Mouse (Mus musculus): ENCODE results near the gene Slc9a8.

Slc9a8 gene

DNA sequence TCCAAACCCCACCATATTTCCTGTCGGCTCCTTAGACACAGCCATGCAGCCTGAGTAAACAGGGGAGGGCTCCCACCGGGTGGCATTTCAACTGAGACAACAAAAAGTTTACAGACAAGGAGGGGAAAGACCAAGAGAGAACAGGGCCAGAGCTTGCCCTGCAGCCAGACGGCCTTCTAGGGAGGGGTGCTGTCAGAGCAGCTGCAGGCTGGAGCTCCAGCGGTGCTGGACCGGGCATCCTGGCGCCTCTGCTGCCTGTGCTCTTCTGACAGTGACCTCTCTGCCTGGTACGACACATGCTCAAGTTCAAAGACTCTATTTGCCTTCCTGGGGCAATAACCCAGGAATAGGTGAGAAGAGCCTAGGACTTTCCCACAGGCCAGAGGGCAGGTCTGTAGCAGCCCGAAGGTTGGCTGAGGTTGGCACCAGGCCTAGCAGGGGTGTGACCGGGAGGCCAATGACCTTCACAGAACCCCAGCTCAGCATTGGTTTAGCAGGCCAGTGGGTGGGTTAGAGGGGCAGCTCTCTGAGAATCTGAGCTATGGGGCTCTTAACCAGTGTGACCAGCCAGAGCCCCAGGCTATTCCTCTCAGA lies 5.4 kb upstream of the Slc9a8 start:
- DNase-seq (ENCODE audit: low spot score in 2 of 2), result no peak

DNA sequence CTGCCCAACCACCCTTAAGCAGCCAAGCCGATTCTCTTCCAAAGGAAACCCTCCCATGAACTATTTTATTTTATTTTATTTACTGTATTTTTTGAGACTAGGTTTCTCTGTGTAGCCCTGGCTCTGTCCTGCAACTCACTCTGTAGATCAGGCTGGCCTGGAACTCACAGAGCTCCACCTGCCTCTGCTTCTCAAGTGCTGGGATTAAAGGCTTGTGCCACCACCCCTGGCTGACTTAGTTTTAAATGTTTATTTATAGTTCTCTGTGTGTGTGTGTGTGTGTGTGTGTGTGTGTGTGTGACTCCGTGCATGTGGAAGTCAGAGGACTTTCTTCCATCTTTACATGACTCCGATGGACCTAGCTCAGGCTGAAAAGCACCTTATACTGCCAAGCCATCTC lies 4.5 kb upstream of the Slc9a8 start:
- no peak for DNase-seq (ENCODE audit: low spot score in 2 of 2)

DNA sequence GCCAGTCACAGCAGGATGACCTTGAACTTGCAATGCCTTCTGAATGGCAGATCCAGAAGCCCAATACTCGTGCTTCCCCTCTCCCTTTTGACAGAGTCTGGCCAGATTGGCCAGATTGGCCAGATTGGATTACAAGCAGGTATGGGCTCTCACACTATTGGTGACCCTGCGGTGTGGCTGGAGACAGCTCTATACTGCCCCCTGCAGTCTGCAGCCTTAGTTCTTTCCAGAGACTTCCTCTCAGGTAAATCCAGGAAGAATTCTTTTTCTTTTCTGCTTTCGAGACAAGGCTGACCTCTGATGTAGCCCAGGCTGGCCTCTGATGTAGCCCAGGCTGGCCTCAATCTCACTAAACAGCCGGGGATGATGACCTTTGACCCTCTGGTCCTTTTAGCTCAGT lies 3.8 kb upstream of the Slc9a8 start:
- DNase-seq (ENCODE audit: low spot score in 2 of 2), result peak; percentile 56 to 73

DNA sequence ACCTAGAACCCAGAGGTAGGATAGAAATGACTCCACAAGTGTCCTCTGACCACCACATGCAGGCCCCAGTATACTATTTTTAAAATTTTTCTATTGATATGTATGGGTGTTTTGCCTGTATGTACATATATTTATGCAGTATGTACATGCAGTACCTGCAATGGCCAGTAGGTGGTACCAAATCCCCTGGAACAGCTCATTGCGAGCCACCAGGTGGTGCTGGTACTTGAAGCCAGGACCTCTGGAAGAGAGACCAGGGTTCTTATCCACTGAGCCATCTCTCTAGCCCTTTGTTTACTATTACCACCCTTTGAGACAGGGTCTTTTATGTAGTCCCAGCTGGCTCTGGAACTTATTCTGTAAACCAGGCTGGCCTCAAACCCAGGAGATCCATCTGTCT lies 2.3 kb upstream of the Slc9a8 start:
- DNase-seq (ENCODE audit: low spot score in 2 of 2), result peak; percentile 65 to 68

DNA sequence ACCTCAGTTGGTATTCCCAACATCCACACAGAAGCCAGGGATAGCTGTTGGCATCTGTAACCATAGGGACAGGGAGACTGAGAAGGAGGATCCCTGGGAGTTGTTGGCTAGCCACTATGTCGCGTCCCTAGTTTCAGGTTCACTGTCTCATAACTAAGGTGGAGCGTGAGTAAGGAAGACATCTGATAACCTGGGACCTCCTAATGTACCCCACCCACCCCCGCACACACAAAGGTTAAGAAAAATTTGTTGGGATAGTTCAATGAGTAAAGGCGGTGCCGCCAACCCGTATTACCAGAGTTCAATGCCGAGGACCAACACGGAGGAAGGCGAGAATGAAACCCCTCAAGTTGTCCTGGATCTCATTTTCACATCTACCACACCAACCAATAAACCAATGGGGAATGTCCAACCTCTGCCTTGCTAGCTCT lies 686 bp upstream of the Slc9a8 start:
- peak in 1 of 2 experiments; percentile 31 for DNase-seq (ENCODE audit: low spot score in 2 of 2)

DNA sequence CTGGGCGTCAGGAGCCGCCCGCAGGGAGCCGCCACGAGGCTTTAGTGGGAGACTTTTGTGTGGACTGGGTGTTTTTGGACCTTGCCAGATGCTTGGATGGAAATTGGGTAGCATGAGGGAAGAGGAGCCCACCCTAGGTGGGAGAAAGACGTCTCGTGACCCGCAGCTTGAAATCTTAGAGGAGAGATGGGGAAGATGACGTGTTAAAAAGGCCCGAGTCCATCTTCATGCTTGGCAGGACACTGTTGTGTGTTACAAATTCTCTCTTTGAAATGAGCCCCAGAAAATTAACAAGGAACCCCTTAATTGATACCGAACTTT lies 598 bp downstream of the Slc9a8 start:
- no peak for DNase-seq (ENCODE audit: low spot score in 2 of 2)

DNA sequence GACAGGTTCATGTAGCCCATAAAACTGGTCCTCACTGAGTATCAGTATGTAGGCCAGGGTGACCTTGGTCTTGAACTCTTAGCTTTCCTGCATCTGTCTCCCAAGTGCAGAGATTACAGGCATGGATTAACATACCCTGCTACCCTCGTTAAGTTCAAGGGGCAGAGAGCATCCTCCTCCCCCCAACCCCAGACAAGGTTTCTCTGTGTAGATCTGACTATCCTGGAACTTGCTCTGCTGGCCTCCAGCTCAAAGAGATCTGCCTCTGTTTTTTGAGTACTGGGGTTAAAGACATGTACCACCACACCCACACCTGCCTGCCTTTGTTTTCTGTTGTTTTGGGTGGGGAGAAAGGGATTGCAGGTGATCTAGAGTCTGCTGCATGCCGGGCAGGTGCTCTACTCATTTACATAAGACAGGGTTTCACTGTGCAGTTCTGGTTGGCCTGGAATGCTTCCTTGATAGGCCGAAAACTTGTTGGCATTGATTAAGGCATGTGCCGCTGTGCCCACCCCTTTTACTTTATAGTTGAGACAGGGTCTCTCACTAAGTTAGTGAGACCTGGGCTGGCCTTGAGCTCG lies 1.6 kb downstream of the Slc9a8 start:
- peak in 1 of 2 experiments; percentile 23 for DNase-seq (ENCODE audit: low spot score in 2 of 2)

DNA sequence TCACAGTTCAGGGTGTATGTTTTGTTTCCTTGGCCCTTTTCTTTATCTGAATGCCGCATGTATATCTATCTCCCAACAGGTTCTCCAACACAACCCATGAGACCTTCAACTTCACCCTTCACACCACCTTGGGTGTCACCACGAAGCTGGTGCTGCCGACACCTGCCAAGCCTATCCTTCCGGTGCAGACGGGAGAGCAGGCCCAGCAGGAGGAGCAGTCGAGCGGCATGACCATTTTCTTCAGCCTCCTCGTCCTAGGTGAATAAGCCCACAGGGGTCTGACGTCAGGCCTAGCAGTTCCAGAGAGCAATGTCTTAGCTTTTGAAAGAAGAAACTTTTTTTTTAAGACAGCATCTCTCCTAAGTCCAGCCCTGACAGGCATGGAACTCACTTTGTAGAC lies 2.5 kb downstream of the Slc9a8 start:
- peak in 1 of 2 experiments; percentile 28 for DNase-seq (ENCODE audit: low spot score in 2 of 2)

DNA sequence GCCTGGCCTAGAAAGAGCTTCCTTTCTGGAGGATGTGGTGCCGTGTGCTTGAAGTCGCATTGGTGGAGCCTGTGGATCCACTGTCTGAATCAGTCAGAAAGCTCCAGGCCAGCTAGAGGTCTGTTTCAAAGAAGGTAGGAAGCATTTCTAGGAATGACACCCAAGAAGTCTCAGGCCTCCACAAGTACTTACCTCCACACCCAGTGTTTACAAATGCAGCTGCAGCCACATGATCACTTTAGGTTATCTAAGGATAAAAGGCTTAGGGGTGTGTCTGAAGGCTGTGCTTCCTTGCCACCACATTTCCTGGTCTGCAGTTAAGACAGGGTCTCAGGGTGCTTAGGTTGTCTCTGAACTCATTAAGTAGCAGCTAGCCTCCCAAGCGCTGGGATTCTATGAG lies 3.0 kb downstream of the Slc9a8 start:
- DNase-seq (ENCODE audit: low spot score in 2 of 2), result no peak

DNA sequence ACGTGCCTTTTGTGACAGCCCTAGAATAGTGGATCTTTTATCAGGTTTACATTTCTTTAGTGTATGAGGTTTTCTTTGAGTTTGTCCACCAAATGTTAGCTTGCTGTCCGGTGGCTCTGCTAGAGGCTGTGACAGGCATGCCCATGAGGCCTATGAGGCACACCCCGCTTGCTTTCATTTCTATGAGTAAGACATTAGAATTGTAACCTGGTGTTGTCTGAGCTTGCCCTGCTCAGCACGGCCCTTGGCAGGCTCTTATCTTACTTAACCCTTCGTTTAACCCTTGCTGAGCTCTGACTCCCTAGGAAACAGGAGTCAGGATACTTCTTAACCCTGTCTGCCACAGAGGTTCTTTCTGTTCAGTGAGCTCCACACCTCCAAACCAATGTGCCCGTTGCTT lies 3.9 kb downstream of the Slc9a8 start:
- DNase-seq (ENCODE audit: low spot score in 2 of 2), result no peak

DNA sequence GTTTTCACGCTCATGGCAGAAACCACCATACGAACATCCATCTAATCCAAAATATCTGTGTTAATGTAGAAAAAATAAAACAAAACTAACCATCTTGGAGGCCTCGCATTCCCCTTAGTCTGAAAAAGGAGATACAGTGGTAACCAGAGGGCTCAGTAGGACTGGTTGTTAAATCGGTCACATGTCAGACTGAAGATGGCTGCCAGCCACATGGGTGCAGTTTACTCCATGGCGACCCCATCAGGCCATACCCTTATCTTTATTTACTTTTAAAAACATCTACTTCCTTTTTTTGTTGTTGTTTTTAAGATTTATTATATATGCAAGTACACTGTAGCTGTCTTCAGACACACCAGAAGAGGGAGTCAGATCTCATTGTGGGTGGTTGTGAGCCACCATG lies 8.1 kb downstream of the Slc9a8 start:
- no peak for DNase-seq (ENCODE audit: low spot score in 2 of 2)

DNA sequence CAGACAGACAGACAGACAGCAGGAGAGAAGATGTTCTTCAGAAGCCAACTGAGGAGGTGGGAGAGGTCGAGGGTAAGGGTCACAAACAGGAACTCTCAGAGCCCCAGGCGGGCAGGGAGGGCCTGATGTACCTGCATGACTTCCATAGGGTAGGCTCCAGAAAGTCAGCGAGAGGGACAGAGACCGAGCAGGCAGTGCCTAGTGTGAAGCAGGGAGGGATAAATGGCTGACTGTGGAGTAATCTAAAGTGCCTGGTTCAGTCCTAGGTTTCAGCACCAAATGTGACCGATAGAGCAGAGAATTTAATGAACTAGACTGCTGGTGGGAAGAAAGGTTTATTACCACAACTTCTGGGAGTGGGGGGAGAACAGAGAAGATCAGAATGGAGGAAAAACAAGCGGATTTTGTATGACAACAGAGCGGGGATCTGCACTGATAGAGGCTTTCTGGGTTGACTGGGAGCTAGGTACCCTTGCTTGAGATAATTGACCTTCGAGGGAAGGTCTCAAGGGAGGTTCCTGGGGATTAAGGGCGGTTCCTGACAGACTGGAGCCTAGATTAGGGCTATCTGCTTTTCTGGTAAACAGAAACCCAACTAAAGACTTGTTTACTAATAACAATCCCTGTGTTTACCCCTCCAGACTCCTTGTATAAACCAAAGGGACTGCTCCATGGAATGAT lies 9.4 kb downstream of the Slc9a8 start:
- DNase-seq (ENCODE audit: low spot score in 2 of 2), result peak in 1 of 2 experiments; percentile 20

DNA sequence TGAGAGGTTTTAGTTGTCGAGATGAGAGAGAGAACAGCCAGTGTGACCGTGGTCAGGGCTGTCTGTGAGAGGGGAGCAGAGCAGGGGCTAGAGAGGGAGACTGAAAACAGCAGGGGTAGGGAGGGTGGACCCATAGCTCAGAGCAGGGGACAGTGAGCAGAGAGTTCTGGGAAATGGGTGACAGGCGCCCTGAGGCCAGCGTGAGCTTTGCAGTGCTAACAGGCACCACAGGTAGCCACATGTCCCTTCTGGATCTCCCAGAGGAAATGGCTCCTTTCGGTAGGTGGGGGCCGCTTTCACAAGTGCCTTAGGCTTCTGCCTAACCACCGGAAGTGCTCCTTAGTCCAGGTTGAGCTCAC lies 9.9 kb downstream of the Slc9a8 start:
- no peak for DNase-seq (ENCODE audit: low spot score in 2 of 2)

DNA sequence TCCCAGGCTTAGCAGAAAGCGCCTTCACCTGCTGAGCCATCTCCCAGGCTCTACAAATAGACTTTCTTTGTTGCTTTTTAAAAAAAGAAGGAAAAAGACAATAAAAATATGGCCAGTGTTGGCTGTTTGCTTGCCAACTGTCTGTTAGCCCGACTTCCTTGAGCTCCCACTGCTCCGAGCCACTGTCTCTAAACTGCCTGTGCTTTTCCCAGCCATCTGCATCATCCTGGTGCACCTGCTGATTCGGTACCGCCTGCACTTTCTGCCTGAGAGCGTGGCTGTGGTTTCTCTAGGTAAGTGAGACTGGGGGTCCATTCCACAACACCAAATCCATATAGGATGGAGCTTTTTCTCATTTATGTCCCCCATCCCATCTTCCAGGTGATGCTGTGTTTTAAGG lies 13.1 kb downstream of the Slc9a8 start:
- DNase-seq (ENCODE audit: low spot score in 2 of 2), result no peak

DNA sequence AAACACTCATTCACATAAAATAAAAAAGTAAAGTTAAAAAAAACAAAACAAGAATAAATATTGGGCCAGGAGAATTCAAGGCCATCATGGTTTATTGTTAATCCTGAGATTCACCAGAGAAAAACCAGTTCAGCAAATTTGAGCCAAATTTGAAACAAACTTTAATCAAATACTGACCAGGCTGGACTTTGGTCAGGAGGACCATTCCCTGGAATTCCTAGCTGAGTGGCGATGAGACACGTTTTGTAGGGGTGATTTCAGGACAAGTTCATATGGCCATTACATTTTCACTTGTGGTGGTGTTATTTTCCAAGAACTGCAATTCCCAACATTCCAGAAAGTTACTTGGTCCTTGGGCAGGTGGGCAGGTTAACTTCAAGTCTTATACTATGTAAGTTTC lies 14.1 kb downstream of the Slc9a8 start:
- no peak for DNase-seq (ENCODE audit: low spot score in 2 of 2)

DNA sequence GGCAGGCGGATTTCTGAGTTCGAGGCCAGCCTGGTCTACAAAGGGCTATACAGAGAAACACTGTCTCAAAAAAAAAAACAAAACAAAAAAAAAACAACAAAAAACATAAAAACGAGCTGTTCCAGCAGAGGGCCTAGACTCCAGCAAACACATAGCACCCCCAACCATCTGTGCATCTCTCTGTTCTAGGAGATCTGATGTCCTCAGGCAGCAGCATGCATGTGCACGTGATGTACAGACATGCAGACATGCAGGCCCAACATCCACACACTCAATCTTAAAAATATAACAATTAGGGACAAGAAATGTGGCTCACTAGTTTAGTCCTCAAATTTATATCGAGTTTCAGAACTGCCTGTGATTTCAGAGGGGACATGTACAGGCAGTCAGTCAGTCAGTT lies 14.9 kb downstream of the Slc9a8 start:
- DNase-seq (ENCODE audit: low spot score in 2 of 2), result peak; percentile 55 to 78

DNA sequence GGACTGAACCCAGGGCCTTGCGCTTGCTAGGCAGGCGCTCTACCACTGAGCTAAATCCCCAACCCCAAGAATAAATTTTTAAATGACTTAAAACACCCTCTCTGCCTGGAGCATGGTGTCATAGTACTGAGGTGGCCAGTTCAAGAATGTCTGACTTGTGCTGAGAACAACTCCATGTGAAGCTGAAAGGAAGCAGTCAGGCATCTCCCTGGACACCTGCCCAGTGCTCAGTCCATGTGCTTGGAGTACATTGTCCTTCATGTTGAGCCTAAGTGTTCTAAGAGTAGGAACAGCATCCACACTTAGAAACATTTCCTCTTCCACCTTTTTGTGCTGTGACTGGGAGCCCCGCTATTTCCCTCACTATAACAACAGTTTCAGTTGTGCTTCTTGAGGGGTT lies 17.9 kb downstream of the Slc9a8 start:
- DNase-seq (ENCODE audit: low spot score in 2 of 2), result no peak

DNA sequence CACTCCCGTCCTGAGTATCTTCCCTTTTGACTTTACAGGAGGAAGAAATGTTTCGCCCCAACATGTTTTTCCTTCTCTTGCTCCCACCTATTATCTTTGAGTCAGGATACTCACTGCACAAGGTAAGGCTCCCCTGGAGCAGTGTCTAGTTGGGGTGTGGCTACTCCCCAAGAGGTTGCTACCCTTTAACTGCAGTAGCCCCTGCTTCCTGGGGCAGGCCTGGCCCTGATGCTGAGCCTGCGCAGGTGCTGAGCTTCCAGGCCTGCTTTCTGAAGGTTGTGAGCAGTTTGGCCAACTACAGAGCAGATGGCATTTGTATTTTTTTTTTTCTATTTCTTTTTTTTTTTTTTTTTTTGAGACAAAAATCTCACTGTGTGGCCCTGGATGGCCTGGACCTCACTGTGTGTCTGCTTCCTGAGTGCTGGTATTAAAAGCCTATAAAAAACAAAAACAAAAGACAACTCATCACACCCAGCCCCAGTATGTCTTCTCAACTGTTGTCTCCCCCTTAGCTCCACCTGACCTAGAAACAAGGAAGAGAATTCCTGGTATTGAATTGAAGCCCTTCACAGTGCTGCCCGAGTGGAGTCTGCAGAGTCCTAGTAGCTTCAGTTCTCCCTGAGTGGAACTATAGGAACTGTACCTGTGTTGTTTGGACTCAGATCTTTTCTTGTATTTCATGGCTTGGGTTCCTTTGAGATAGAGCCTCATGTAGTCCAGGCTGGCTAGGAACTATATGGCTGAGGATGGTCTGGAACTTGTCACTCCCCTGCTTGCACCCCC lies 22.1 kb downstream of the Slc9a8 start:
- DNase-seq (ENCODE audit: low spot score in 2 of 2), result no peak

DNA sequence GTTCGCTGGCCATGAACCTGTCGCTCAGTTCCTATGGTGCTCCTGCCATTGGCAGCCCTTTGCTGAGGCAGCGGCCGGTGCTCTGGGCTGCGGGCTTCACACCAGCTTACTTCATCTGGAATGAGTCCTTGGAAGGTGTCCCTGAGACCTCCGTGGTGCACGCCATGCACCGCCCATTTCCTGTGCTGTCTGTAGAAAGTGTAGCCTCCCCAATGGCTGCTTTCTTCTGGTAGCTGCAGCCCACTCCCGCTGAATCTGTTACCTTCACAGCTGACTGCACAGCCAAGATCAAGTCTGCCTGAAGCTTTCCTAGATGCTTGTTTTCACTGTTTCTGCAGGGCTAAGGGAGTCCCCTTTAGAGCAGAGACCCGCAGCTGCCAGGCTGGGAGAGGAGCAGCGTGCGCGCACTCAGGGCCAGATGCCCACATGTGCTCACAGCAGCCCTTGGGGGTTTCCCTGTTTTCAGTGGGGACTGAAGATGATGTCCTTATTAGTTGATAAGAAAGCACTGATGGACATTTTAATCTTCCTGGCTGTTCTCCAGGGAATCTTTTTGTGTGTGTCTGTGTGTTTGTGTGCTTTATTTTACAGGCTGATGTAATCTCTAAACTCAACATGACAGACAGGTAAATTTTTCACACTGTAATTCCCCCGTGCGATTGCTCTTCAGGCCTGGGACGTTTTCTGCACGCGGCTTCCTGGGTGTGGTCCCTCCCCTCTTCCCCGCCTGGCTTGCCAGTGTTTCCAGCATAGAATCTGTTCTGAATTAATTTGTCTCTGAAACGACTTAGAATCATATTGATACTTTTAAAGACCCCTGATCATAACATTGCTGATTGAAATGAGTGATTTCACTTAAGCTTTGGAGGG lies 24.6 kb downstream of the Slc9a8 start:
- DNase-seq (ENCODE audit: low spot score in 2 of 2), result no peak

DNA sequence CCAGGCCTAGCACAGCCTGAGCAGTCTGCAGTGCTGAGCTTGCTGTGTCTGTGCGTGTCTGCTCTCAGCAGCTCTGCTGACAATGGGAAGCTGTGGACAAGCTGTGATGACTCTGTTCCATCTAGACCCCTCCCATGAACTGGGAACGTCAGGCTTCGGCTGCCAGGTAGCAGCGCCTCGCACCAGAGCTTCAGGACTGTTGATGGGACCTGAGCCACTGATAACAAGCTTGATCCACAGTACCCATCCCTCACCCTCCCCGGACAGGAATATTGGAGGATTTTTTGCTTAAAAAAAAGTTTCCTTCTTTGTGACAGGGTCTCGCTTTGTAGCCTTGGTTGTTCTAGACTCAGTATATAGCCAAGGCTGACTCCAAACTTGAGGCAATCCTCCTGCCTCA lies 25.7 kb downstream of the Slc9a8 start:
- DNase-seq (ENCODE audit: low spot score in 2 of 2), result no peak

DNA sequence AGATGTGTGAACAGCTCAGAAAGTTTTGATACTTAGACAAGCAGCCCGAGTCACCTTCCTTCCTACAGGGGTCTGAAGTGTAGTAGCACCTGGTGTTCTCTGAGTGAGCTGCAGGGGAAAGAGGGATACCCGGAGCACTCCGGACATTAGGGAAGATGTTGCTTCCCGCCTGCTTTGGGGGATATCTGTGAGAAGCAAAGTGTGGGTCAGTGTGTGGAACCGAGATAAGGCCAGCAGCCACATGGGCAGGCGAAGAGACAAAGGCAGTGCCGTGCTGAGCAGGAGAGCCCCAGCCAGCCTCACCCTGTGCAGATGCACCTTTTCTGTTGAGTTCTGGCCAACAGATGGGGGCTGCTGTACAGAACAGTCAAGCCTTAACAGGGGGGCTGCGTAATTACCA lies 26.1 kb downstream of the Slc9a8 start:
- no peak for DNase-seq (ENCODE audit: low spot score in 2 of 2)

Measured in right cerebral cortex, postnatal 10 days (tissue).